Mouse (Mus musculus): ENCODE results near the gene Nxn. TPM values are rescaled to one million over a fixed set of nuclear protein-coding genes. Genes with fewer than 3 reads are reported as not detected.

Gene Nxn
- polyA plus RNA-seq, 1 experiment from 2014 or later: 2.6 TPM

- no peak overlapping the region for H3K4me3 ChIP-seq (ENCODE audit: low read depth, low read length)
- H3K4me2 ChIP-seq (ENCODE audit: low read depth, low read length): no peak overlapping the region
- no peak overlapping the region for H3K9ac ChIP-seq (ENCODE audit: low read depth, low read length)
- WGBS (ENCODE audit: insufficient replicate concordance): 51% methylated on average over 6 of the region's 6 CpGs
- H3K27me3 ChIP-seq (ENCODE audit: control insufficient read depth, insufficient read depth, low read depth, low read length): no peaks in the 10 kb centered on the region
- H3K9me3 ChIP-seq (replicated peaks; ENCODE audit: control insufficient read depth, low read length): no peaks in the 10 kb centered on the region
- H3K4me1 ChIP-seq (ENCODE audit: control insufficient read depth, low read depth, low read length): no peaks in the 10 kb centered on the region
- no peak overlapping the region for H3K27ac ChIP-seq (ENCODE audit: low read length)
- H3K36me3 ChIP-seq (ENCODE audit: control insufficient read depth, insufficient read depth): no peaks in the 10 kb centered on the region
- ATAC-seq (ENCODE audit: low read depth): no peak
Observed at GRCm38 (mm10) chr11:76363178-76363577, 35.8 kb downstream of the Nxn start.

- no peak overlapping the region for H3K4me3 ChIP-seq (ENCODE audit: low read depth, low read length)
- no peak overlapping the region for H3K4me2 ChIP-seq (ENCODE audit: low read depth, low read length)
- H3K27me3 ChIP-seq (ENCODE audit: control insufficient read depth, insufficient read depth, low read depth, low read length): no peaks in the 10 kb centered on the region
- no peak overlapping the region for H3K27ac ChIP-seq (ENCODE audit: low read length)
- no peak for ATAC-seq (ENCODE audit: low read depth)
- 56% methylated on average over 4 of the region's 4 CpGs for WGBS (ENCODE audit: insufficient replicate concordance)
- H3K9ac ChIP-seq (ENCODE audit: low read depth, low read length): no peak overlapping the region
- H3K36me3 ChIP-seq (ENCODE audit: control insufficient read depth, insufficient read depth): no peaks in the 10 kb centered on the region
- no peaks in the 10 kb centered on the region for H3K9me3 ChIP-seq (replicated peaks; ENCODE audit: control insufficient read depth, low read length)
- H3K4me1 ChIP-seq (ENCODE audit: control insufficient read depth, low read depth, low read length): no peaks in the 10 kb centered on the region
Observed at GRCm38 (mm10) chr11:76361422-76361821, 37.5 kb downstream of the Nxn start.

GRCm38 (mm10) chr11:76360255-76360654 is 38.7 kb downstream of the Nxn start:
- Histone ChIP-seq H3K9ac (ENCODE audit: low read depth, low read length) (no peak overlapping the region), H3K27me3 (ENCODE audit: control insufficient read depth, insufficient read depth, low read depth, low read length) (no peaks in the 10 kb centered on the region), H3K27ac (ENCODE audit: low read length) (no peak overlapping the region), H3K36me3 (ENCODE audit: control insufficient read depth, insufficient read depth) (no peaks in the 10 kb centered on the region), H3K4me1 (ENCODE audit: control insufficient read depth, low read depth, low read length) (no peaks in the 10 kb centered on the region), H3K4me2 (ENCODE audit: low read depth, low read length) (no peak overlapping the region), H3K9me3 (replicated peaks; ENCODE audit: control insufficient read depth, low read length) (no peaks in the 10 kb centered on the region), H3K4me3 (ENCODE audit: low read depth, low read length) (no peak overlapping the region)
- no peak for ATAC-seq (ENCODE audit: low read depth)
- 77% methylated on average over 6 of the region's 6 CpGs for WGBS (ENCODE audit: insufficient replicate concordance)

GRCm38 (mm10) chr11:76358628-76359320 is 40.2 kb downstream of the Nxn start:
- H3K27me3 ChIP-seq (ENCODE audit: control insufficient read depth, insufficient read depth, low read depth, low read length): no peaks in the 10 kb centered on the region
- H3K4me2 ChIP-seq (ENCODE audit: low read depth, low read length): no peak overlapping the region
- H3K4me1 ChIP-seq (ENCODE audit: control insufficient read depth, low read depth, low read length): no peaks in the 10 kb centered on the region
- H3K9me3 ChIP-seq (replicated peaks; ENCODE audit: control insufficient read depth, low read length): no peaks in the 10 kb centered on the region
- no peak overlapping the region for H3K9ac ChIP-seq (ENCODE audit: low read depth, low read length)
- ATAC-seq (ENCODE audit: low read depth): no peak
- H3K36me3 ChIP-seq (ENCODE audit: control insufficient read depth, insufficient read depth): no peaks in the 10 kb centered on the region
- WGBS (ENCODE audit: insufficient replicate concordance): 69% methylated on average over 14 of the region's 14 CpGs
- no peak overlapping the region for H3K27ac ChIP-seq (ENCODE audit: low read length)
- no peak overlapping the region for H3K4me3 ChIP-seq (ENCODE audit: low read depth, low read length)

GRCm38 (mm10) chr11:76357464-76357863 is 41.5 kb downstream of the Nxn start:
- no peaks in the 10 kb centered on the region for H3K4me1 ChIP-seq (ENCODE audit: control insufficient read depth, low read depth, low read length)
- no peak for ATAC-seq (ENCODE audit: low read depth)
- H3K9ac ChIP-seq (ENCODE audit: low read depth, low read length): no peak overlapping the region
- H3K4me3 ChIP-seq (ENCODE audit: low read depth, low read length): no peak overlapping the region
- no peaks in the 10 kb centered on the region for H3K9me3 ChIP-seq (replicated peaks; ENCODE audit: control insufficient read depth, low read length)
- H3K27me3 ChIP-seq (ENCODE audit: control insufficient read depth, insufficient read depth, low read depth, low read length): no peaks in the 10 kb centered on the region
- no peak overlapping the region for H3K4me2 ChIP-seq (ENCODE audit: low read depth, low read length)
- H3K36me3 ChIP-seq (ENCODE audit: control insufficient read depth, insufficient read depth): no peaks in the 10 kb centered on the region
- H3K27ac ChIP-seq (ENCODE audit: low read length): no peak overlapping the region
- WGBS (ENCODE audit: insufficient replicate concordance): 76% methylated on average over 12 of the region's 12 CpGs

- Histone ChIP-seq H3K4me1 (ENCODE audit: control insufficient read depth, low read depth, low read length) (no peaks in the 10 kb centered on the region), H3K27ac (ENCODE audit: low read length) (no peak overlapping the region), H3K4me2 (ENCODE audit: low read depth, low read length) (no peak overlapping the region), H3K27me3 (ENCODE audit: control insufficient read depth, insufficient read depth, low read depth, low read length) (no peaks in the 10 kb centered on the region), H3K4me3 (ENCODE audit: low read depth, low read length) (no peak overlapping the region), H3K36me3 (ENCODE audit: control insufficient read depth, insufficient read depth) (no peaks in the 10 kb centered on the region), H3K9ac (ENCODE audit: low read depth, low read length) (no peak overlapping the region), H3K9me3 (replicated peaks; ENCODE audit: control insufficient read depth, low read length) (no peaks in the 10 kb centered on the region)
- no peak for ATAC-seq (ENCODE audit: low read depth)
- WGBS (ENCODE audit: insufficient replicate concordance): 72% methylated on average over 11 of the region's 11 CpGs
Observed at GRCm38 (mm10) chr11:76356091-76356490, 42.8 kb downstream of the Nxn start.

- Histone ChIP-seq H3K4me3 (ENCODE audit: low read depth, low read length) (no peak overlapping the region), H3K27ac (ENCODE audit: low read length) (no peak overlapping the region), H3K9me3 (replicated peaks; ENCODE audit: control insufficient read depth, low read length) (no peaks in the 10 kb centered on the region), H3K27me3 (ENCODE audit: control insufficient read depth, insufficient read depth, low read depth, low read length) (no peaks in the 10 kb centered on the region), H3K9ac (ENCODE audit: low read depth, low read length) (no peak overlapping the region), H3K36me3 (ENCODE audit: control insufficient read depth, insufficient read depth) (no peaks in the 10 kb centered on the region), H3K4me1 (ENCODE audit: control insufficient read depth, low read depth, low read length) (no peaks in the 10 kb centered on the region), H3K4me2 (ENCODE audit: low read depth, low read length) (no peak overlapping the region)
- ATAC-seq (ENCODE audit: low read depth): no peak
- 32% methylated on average over 6 of the region's 6 CpGs for WGBS (ENCODE audit: insufficient replicate concordance)
Observed at GRCm38 (mm10) chr11:76355425-76355824, 43.5 kb downstream of the Nxn start.

- Histone ChIP-seq H3K4me2 (ENCODE audit: low read depth, low read length) (no peak overlapping the region), H3K9me3 (replicated peaks; ENCODE audit: control insufficient read depth, low read length) (no peaks in the 10 kb centered on the region), H3K4me1 (ENCODE audit: control insufficient read depth, low read depth, low read length) (no peaks in the 10 kb centered on the region), H3K36me3 (ENCODE audit: control insufficient read depth, insufficient read depth) (no peaks in the 10 kb centered on the region), H3K27ac (ENCODE audit: low read length) (no peak overlapping the region), H3K9ac (ENCODE audit: low read depth, low read length) (no peak overlapping the region), H3K4me3 (ENCODE audit: low read depth, low read length) (no peak overlapping the region), H3K27me3 (ENCODE audit: control insufficient read depth, insufficient read depth, low read depth, low read length) (no peaks in the 10 kb centered on the region)
- 65% methylated on average over 16 of the region's 16 CpGs for WGBS (ENCODE audit: insufficient replicate concordance)
- no peak for ATAC-seq (ENCODE audit: low read depth)
Observed at GRCm38 (mm10) chr11:76352861-76353558, 45.9 kb downstream of the Nxn start.

- no peaks in the 10 kb centered on the region for H3K36me3 ChIP-seq (ENCODE audit: control insufficient read depth, insufficient read depth)
- no peaks in the 10 kb centered on the region for H3K9me3 ChIP-seq (replicated peaks; ENCODE audit: control insufficient read depth, low read length)
- no peak overlapping the region for H3K9ac ChIP-seq (ENCODE audit: low read depth, low read length)
- WGBS (ENCODE audit: insufficient replicate concordance): 18% methylated on average over 3 of the region's 3 CpGs
- no peaks in the 10 kb centered on the region for H3K4me1 ChIP-seq (ENCODE audit: control insufficient read depth, low read depth, low read length)
- ATAC-seq (ENCODE audit: low read depth): no peak
- no peaks in the 10 kb centered on the region for H3K27me3 ChIP-seq (ENCODE audit: control insufficient read depth, insufficient read depth, low read depth, low read length)
- no peak overlapping the region for H3K4me2 ChIP-seq (ENCODE audit: low read depth, low read length)
- no peak overlapping the region for H3K4me3 ChIP-seq (ENCODE audit: low read depth, low read length)
- no peak overlapping the region for H3K27ac ChIP-seq (ENCODE audit: low read length)
Observed at GRCm38 (mm10) chr11:76351624-76352011, 47.3 kb downstream of the Nxn start.
